Mouse (Mus musculus): ENCODE measurements around the gene Hcrtr2. TPM values are rescaled to one million over a fixed set of nuclear protein-coding genes. Genes with fewer than 3 reads are reported as not detected.

Gene Hcrtr2
- polyA plus RNA-seq (2014; fragmentation: Nextera tagmentation; extraction: Ambion mirVana), result 8.6 TPM in 2 replicates

GRCm38 (mm10) chr9:76323756-76324155, at the start of gene Hcrtr2:
Gene Hcrtr2 (minus strand): TSS chr9:76323856.
- peak within 1 kb of the TSS; percentile 42 for H3K4me3 ChIP-seq (replicated peaks; ENCODE audit: low read length)
- peak within 1 kb of the TSS; percentile 74 for H3K4me2 ChIP-seq (replicated peaks)
- H3K4me1 ChIP-seq (replicated peaks; ENCODE audit: control insufficient read depth, insufficient read depth, low read length), result peaks cover 6% of the 10 kb centered on the region; the same call in 1 of the 2 replicates
- H3K9me3 ChIP-seq (ENCODE audit: control insufficient read depth, low read length), result no peaks in the 10 kb centered on the region
- ATAC-seq (ENCODE audit: low FRiP score) (no peak), DNase-seq (ENCODE audit: low spot score) (no peak)
- no peaks in the 10 kb centered on the region for H3K36me3 ChIP-seq (replicated peaks; ENCODE audit: control insufficient read depth, insufficient read depth)
- H3K27ac ChIP-seq, result peak within 1 kb of the TSS; percentile 51; the same call in 1 of the 2 replicates
- 0 out of 2 replicates have a peak, but pooled peaks cover 6% of the 10 kb centered on the region for H3K27me3 ChIP-seq (ENCODE audit: control insufficient read depth, insufficient read depth, low read length)
- WGBS, result 74% methylated on average over 6 of the region's 6 CpGs
- peak within 1 kb of the TSS; percentile 56 for H3K9ac ChIP-seq

DNA sequence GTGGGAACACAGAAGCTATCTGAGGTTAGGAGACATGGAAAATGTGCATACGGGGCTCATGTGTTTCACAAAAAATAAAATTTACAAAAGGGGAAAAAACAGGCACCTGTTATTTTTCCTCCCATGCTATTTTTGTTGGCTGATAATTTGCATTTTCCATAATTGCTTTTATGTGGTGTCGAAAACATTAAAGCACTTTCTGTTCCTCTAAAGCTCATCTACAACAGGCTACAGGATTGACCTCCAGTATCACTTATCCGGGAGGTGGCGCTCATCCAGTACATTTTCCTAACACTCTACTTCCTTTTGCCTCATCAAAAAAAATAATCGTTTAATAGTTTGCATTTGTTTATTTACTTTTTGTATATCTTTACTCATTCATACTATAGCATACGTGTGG, 41.2 kb upstream of the Hcrtr2 start:
- 93% methylated on average over 6 of the region's 6 CpGs for WGBS
- H3K4me2 ChIP-seq (replicated peaks), result no peak overlapping the region

DNA sequence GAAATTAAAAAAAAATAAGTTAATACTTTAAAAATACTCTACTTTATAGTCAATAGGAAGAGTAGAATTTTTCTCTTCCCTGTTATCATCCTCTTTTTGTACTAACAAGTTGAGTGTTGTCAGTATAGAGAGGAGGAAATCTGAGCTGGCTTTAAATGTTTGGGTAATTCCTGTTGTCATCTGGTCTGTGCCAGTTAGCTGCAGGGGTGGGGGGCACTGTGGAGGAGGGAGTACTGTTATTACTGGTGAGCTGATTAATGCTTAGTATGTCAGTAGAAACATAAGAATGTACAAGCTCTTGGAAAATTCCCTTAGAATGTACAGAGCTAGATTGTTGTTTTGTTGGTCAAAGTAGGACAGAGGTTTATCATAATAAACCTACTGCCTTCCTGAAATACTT, 36.7 kb upstream of the Hcrtr2 start:
- Histone ChIP-seq H3K4me3 (replicated peaks; ENCODE audit: low read length) (no peak overlapping the region), H3K9ac (no peak overlapping the region), H3K27me3 (ENCODE audit: control insufficient read depth, insufficient read depth, low read length) (no peaks in the 10 kb centered on the region), H3K4me1 (replicated peaks; ENCODE audit: control insufficient read depth, insufficient read depth, low read length) (no peaks in the 10 kb centered on the region), H3K36me3 (replicated peaks; ENCODE audit: control insufficient read depth, insufficient read depth) (no peaks in the 10 kb centered on the region), H3K27ac (no peak overlapping the region), H3K4me2 (replicated peaks) (no peak overlapping the region), H3K9me3 (ENCODE audit: control insufficient read depth, low read length) (no peaks in the 10 kb centered on the region)
- DNase-seq (ENCODE audit: low spot score) (no peak), ATAC-seq (ENCODE audit: low FRiP score) (no peak)

More for the DNA sequence above, 41.2 kb upstream of the Hcrtr2 start:
- DNase-seq (ENCODE audit: low spot score), result no peak
- Histone ChIP-seq H3K4me3 (replicated peaks; ENCODE audit: low read length) (no peak overlapping the region), H3K9ac (no peak overlapping the region), H3K27ac (no peak overlapping the region), H3K27me3 (ENCODE audit: control insufficient read depth, insufficient read depth, low read length) (no peaks in the 10 kb centered on the region), H3K4me1 (replicated peaks; ENCODE audit: control insufficient read depth, insufficient read depth, low read length) (no peaks in the 10 kb centered on the region), H3K9me3 (ENCODE audit: control insufficient read depth, low read length) (no peaks in the 10 kb centered on the region), H3K36me3 (replicated peaks; ENCODE audit: control insufficient read depth, insufficient read depth) (no peaks in the 10 kb centered on the region)
- no peak for ATAC-seq (ENCODE audit: low FRiP score)

- Histone ChIP-seq H3K4me2 (replicated peaks) (no peak overlapping the region), H3K27ac (no peak overlapping the region), H3K4me3 (replicated peaks; ENCODE audit: low read length) (no peak overlapping the region), H3K36me3 (replicated peaks; ENCODE audit: control insufficient read depth, insufficient read depth) (no peaks in the 10 kb centered on the region), H3K4me1 (replicated peaks; ENCODE audit: control insufficient read depth, insufficient read depth, low read length) (no peaks in the 10 kb centered on the region), H3K27me3 (ENCODE audit: control insufficient read depth, insufficient read depth, low read length) (no peaks in the 10 kb centered on the region), H3K9ac (no peak overlapping the region), H3K9me3 (ENCODE audit: control insufficient read depth, low read length) (no peaks in the 10 kb centered on the region)
- DNase-seq (ENCODE audit: low spot score) (no peak), ATAC-seq (ENCODE audit: low FRiP score) (no peak)
- WGBS, result 77% methylated on average over 3 of the region's 3 CpGs
Measured at GRCm38 (mm10) chr9:76352346-76352745, 28.7 kb upstream of the Hcrtr2 start.

DNA sequence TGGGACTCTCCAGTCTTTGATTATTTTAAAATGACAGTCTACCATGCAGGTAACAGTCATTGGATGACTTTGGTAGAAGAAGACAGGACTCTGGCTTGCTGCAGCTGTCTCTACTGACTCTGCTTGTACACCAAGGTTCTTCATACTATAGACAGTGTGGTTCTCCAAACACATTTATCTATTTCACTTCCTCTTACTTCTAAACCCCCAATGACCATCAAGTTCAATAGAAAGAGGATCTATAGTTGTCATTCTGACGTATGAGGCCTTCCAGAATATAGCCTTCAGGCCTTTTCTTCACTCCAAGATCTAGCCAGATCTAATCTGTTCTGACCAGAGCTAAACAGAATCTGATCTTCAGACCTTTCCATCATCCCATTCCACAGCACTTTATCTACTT, 23.6 kb upstream of the Hcrtr2 start:
- 90% methylated on average over 1 of the region's 1 CpGs for WGBS
- Histone ChIP-seq H3K27me3 (ENCODE audit: control insufficient read depth, insufficient read depth, low read length) (no peaks in the 10 kb centered on the region), H3K36me3 (replicated peaks; ENCODE audit: control insufficient read depth, insufficient read depth) (no peaks in the 10 kb centered on the region), H3K4me3 (replicated peaks; ENCODE audit: low read length) (no peak overlapping the region), H3K27ac (no peak overlapping the region), H3K9ac (no peak overlapping the region), H3K4me1 (replicated peaks; ENCODE audit: control insufficient read depth, insufficient read depth, low read length) (no peaks in the 10 kb centered on the region), H3K9me3 (ENCODE audit: control insufficient read depth, low read length) (no peaks in the 10 kb centered on the region), H3K4me2 (replicated peaks) (no peak overlapping the region)
- DNase-seq (ENCODE audit: low spot score) (no peak), ATAC-seq (ENCODE audit: low FRiP score) (no peak)

DNA sequence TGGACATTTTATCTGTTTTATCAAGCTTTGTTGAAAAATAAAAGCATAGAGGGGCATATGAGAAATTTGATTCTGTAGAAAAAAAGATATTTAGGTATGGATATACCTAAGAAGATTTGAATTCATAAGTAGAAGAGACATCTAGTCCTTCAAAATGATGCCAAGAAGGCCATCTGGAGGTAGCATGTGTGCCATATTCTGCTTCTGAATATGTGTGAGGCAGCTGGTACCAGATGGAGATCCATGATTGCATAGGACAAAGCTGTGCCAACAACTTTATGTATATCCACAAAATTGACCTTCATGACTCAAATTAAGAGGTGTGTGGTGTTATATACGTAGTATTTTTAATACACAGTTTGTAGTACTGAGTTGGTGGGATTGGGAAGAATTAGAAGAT, 7.4 kb upstream of the Hcrtr2 start:
- no peak overlapping the region for H3K4me2 ChIP-seq (replicated peaks)
- ATAC-seq (ENCODE audit: low FRiP score) (no peak), DNase-seq (ENCODE audit: low spot score) (no peak)
- H3K9ac ChIP-seq, result no peak overlapping the region
- no peaks in the 10 kb centered on the region for H3K27me3 ChIP-seq (ENCODE audit: control insufficient read depth, insufficient read depth, low read length)
- no peaks in the 10 kb centered on the region for H3K36me3 ChIP-seq (replicated peaks; ENCODE audit: control insufficient read depth, insufficient read depth)
- H3K4me1 ChIP-seq (replicated peaks; ENCODE audit: control insufficient read depth, insufficient read depth, low read length), result no peaks in the 10 kb centered on the region
- WGBS, result 79% methylated on average over 1 of the region's 1 CpGs
- no peaks in the 10 kb centered on the region for H3K9me3 ChIP-seq (ENCODE audit: control insufficient read depth, low read length)
- no peak overlapping the region for H3K4me3 ChIP-seq (replicated peaks; ENCODE audit: low read length)
- no peak overlapping the region for H3K27ac ChIP-seq

DNA sequence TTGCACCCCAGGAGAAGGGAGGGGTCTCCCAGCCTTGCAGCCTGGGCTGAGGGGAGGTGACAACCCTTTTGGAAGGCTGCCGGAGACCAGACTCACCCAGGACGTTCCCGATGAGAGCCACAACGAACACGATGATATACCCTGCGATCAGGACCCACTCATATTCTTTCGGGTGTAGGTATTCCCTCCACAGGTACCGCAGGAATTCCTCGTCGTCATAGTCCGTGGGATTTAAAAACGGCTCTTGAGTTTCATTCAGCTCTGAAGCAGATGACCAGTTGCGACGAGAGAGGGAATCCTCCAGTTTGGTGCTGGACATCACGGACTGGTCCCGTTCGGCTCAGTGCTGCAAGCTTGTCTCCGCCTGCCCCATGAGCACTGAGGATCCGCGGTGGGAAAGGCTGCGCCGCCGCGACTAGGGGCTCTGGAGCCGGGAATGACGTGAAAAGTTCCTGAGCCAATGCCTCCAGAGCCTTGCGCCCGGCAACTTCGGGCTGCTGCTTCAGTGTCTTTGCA, 412 bp downstream of the Hcrtr2 start:
- H3K27me3 ChIP-seq (ENCODE audit: control insufficient read depth, insufficient read depth, low read length), result 0 out of 2 replicates have a peak, but pooled peaks cover 6% of the 10 kb centered on the region
- peak overlapping the region; percentile 51; the same call in 1 of the 2 replicates for H3K27ac ChIP-seq
- WGBS, result under 1% methylated on average over 29 of the region's 29 CpGs
- no peaks in the 10 kb centered on the region for H3K9me3 ChIP-seq (ENCODE audit: control insufficient read depth, low read length)
- H3K9ac ChIP-seq, result peak overlapping the region; percentile 56
- peak overlapping the region; percentile 74 for H3K4me2 ChIP-seq (replicated peaks)
- no peaks in the 10 kb centered on the region for H3K36me3 ChIP-seq (replicated peaks; ENCODE audit: control insufficient read depth, insufficient read depth)
- peaks cover 6% of the 10 kb centered on the region; the same call in 1 of the 2 replicates for H3K4me1 ChIP-seq (replicated peaks; ENCODE audit: control insufficient read depth, insufficient read depth, low read length)
- ATAC-seq (ENCODE audit: low FRiP score) (peak; percentile 83), DNase-seq (ENCODE audit: low spot score) (peak; percentile 64)
- peak overlapping the region; percentile 42 for H3K4me3 ChIP-seq (replicated peaks; ENCODE audit: low read length)

GRCm38 (mm10) chr9:76322122-76323052, 1.3 kb downstream of the Hcrtr2 start:
- H3K27ac ChIP-seq, result peak overlapping the region; percentile 43; the same call in 1 of the 2 replicates
- no peaks in the 10 kb centered on the region for H3K9me3 ChIP-seq (ENCODE audit: control insufficient read depth, low read length)
- peak; percentile 72 for ATAC-seq (ENCODE audit: low FRiP score)
- 4% methylated on average over 24 of the region's 24 CpGs for WGBS
- H3K4me3 ChIP-seq (replicated peaks; ENCODE audit: low read length), result peak overlapping the region; percentile 42
- H3K27me3 ChIP-seq (ENCODE audit: control insufficient read depth, insufficient read depth, low read length), result 0 out of 2 replicates have a peak, but pooled peaks cover 6% of the 10 kb centered on the region
- peak overlapping the region; percentile 74 for H3K4me2 ChIP-seq (replicated peaks)
- peak; percentile 41 for DNase-seq (ENCODE audit: low spot score)
- peaks cover 6% of the 10 kb centered on the region; the same call in 1 of the 2 replicates for H3K4me1 ChIP-seq (replicated peaks; ENCODE audit: control insufficient read depth, insufficient read depth, low read length)
- no peaks in the 10 kb centered on the region for H3K36me3 ChIP-seq (replicated peaks; ENCODE audit: control insufficient read depth, insufficient read depth)
- peak overlapping the region; percentile 56 for H3K9ac ChIP-seq

GRCm38 (mm10) chr9:76321589-76321988, 2.1 kb downstream of the Hcrtr2 start:
- no peak overlapping the region for H3K9ac ChIP-seq
- DNase-seq (ENCODE audit: low spot score), result no peak
- 0 out of 2 replicates have a peak, but pooled peaks cover 6% of the 10 kb centered on the region for H3K27me3 ChIP-seq (ENCODE audit: control insufficient read depth, insufficient read depth, low read length)
- H3K4me2 ChIP-seq (replicated peaks), result peak overlapping the region; percentile 74
- peak overlapping the region; percentile 42 for H3K4me3 ChIP-seq (replicated peaks; ENCODE audit: low read length)
- no peaks in the 10 kb centered on the region for H3K9me3 ChIP-seq (ENCODE audit: control insufficient read depth, low read length)
- peaks cover 6% of the 10 kb centered on the region; the same call in 1 of the 2 replicates for H3K4me1 ChIP-seq (replicated peaks; ENCODE audit: control insufficient read depth, insufficient read depth, low read length)
- H3K36me3 ChIP-seq (replicated peaks; ENCODE audit: control insufficient read depth, insufficient read depth), result no peaks in the 10 kb centered on the region
- 82% methylated on average over 4 of the region's 4 CpGs for WGBS
- ATAC-seq (ENCODE audit: low FRiP score), result no peak
- H3K27ac ChIP-seq, result no peak overlapping the region

All from hindbrain, embryonic 14.5 days (tissue).